Mouse (Mus musculus) bone marrow macrophage, adult 2 months (primary cell): ENCODE data around the gene D230025D16Rik. TPM values are rescaled to one million over a fixed set of nuclear protein-coding genes. Genes with fewer than 3 reads are reported as not detected.

Source experiments
- H3K27ac ChIP-seq: 2 replicates; pipeline ENCODE4 v1.5.1; 2012; ENCODE audit warnings: low read depth, low read length; ENCODE audit not compliant: insufficient read depth
- H3K4me1 ChIP-seq: 2 replicates; pipeline ENCODE4 v1.6.1; 2012; ENCODE audit warnings: low read length; ENCODE audit not compliant: control insufficient read depth, insufficient read depth
- H3K4me3 ChIP-seq: 2 replicates; pipeline ENCODE4 v1.5.1; 2012; ENCODE audit warnings: mild to moderate bottlenecking, low read length, moderate library complexity; ENCODE audit not compliant: insufficient read depth
- CTCF ChIP-seq: IDR thresholded peaks from 2 replicates; pipeline ENCODE4 v1.5.1; 2012; ENCODE audit warnings: low read depth, mild to moderate bottlenecking, low read length, moderate library complexity
- POLR2A ChIP-seq: IDR thresholded peaks from 2 replicates; pipeline ENCODE4 v1.6.1; 2012; ENCODE audit warnings: mild to moderate bottlenecking, low read depth, low read length, borderline replicate concordance
- polyA plus RNA-seq: library from polyadenylated mRNA; stranded (reverse); fragments of >200 nt; gene quantifications from 2 replicates; pipeline ENCODE4 v1.2.4, GENCODE M21; 2012; ENCODE audit not compliant: missing spikeins, insufficient read depth, insufficient read length

Gene D230025D16Rik
- polyA plus RNA-seq, 1 experiment = 27.8 TPM

DNA sequence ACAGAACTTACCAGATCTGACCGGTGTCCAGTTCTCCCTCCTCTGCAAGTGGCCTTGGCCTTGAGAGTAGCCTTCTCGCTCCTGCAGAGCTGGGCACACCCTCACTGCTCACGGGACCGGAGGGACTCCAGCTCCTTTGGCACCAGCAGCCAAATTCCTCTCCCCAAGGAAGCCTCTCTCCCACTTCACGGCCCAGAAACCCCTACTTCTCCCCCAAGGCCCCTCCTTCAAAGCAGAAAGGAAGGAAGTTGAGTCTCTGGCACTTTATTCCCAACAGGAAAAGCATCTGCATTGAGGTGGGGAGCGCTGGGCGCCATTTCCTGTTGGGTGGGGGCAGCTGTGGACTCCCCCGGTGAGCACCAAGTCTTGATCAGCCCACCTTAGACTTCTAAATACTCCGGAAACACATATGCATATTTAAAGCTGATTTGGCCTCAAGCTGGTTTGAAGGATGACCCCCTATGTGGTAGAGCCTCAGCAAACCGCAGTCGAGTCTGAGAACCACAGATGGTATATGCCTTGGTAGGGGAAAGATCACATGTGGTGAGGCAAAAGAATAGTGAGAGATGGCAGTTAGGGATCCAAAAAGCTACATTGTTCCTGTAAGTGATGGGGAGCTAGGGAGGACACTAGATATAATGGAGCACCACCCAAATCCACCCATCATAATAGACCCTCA is 71.1 kb downstream of the D230025D16Rik start, which contains the start of gene Exoc3l:
Gene Exoc3l, minus strand, starts transcription at position 207 of the 679 bp plus-strand sequence.
- no peak within 1 kb of the TSS for H3K27ac ChIP-seq
- TF ChIP-seq CTCF = no peak
- TF ChIP-seq POLR2A = no peak
- no peak within 1 kb of the TSS for H3K4me3 ChIP-seq
- peaks cover 18% of the 10 kb centered on the region for H3K4me1 ChIP-seq

- Histone ChIP-seq H3K4me1 (peaks cover 32% of the 10 kb centered on the region), H3K4me3 (peak within 1 kb of the TSS; percentile 92), H3K27ac (peak within 1 kb of the TSS; percentile 44)
- TF ChIP-seq CTCF = no peak
- no peak for TF ChIP-seq POLR2A
Observed at GRCm38 (mm10) chr8:105297511-105298192, 72.7 kb downstream of the D230025D16Rik start, which contains the start of gene E2f4. Gene E2f4 (plus strand): TSS chr8:105297663.

DNA sequence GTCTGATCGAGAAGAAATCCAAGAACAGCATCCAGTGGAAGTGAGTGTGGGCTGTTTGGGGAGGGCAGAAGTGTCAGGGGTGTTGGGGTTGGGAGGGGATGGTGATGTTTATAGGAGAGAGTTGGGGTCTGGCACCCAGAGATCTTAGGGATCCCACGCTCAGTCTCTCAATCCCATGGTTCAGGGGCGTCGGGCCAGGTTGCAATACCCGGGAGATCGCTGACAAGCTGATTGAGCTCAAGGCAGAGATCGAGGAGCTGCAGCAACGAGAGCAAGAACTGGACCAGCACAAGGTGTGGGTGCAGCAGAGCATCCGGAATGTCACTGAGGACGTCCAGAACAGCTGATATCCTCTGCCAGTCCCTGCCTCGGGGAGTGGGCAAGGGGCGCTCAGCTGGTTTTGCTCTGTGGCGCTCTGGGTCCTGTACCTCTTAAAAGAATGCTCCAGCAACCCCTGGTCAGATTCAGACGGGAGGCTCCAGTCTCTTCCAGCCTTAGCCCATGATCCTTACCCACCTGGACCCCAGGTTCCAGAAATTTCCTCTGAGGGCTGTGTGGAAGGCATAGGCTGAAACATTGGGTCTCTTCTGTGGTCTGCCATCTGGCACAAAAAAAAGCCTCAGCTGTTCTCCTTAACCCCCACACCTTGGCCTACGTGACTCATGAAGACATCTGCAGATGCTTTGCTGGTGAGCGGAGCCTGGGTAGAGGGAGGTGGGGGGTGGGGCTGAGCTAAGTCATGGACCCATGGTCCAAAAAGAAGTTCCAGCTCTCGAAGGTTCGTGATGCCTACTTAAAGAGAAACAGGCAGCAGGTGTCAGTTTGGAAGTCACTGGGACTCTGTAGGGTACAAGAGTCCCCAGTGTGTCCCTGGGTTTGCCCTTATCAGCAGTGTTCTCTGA is 73.7 kb downstream of the D230025D16Rik start:
- H3K4me3 ChIP-seq = peak overlapping the region; percentile 92
- TF ChIP-seq POLR2A = no peak
- no peak for TF ChIP-seq CTCF
- H3K4me1 ChIP-seq = peaks cover 39% of the 10 kb centered on the region
- no peak overlapping the region for H3K27ac ChIP-seq

DNA sequence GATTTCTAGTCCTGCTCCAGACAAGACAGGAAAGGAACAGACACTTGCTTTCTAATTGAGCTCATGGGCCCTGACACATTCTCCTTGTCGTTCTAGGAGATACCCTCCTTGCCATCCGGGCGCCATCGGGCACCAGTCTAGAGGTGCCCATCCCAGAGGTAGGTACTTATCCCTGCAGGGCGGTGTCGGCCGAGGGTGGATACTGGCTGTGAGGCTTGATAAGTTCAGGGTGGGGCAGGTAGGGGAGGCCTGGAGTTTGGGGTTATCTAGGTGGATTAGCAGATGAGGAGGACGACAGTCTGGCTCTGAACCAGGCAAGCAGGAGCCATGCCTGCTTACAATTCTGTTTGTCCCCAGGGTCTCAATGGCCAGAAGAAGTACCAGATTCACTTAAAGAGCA is 75.0 kb downstream of the D230025D16Rik start:
- H3K27ac ChIP-seq = no peak overlapping the region
- peaks cover 51% of the 10 kb centered on the region for H3K4me1 ChIP-seq
- H3K4me3 ChIP-seq = no peak overlapping the region
- TF ChIP-seq CTCF = no peak
- TF ChIP-seq POLR2A = no peak

Other genes with a start within 250 kb of the D230025D16Rik start
- not detected in 2 replicates for gene Ces2h, start 224.3 kb upstream of the D230025D16Rik start, polyA plus RNA-seq
- not detected in 2 replicates for gene Ces3a, start 176.5 kb upstream of the D230025D16Rik start, polyA plus RNA-seq
- gene Ces3b, start 141.4 kb upstream of the D230025D16Rik start, polyA plus RNA-seq = not detected in 2 replicates
- gene Ces4a, start 93.3 kb upstream of the D230025D16Rik start, polyA plus RNA-seq = not detected in 2 replicates
- 124 and 130 TPM in 2 replicates for gene Cbfb, start 54.5 kb upstream of the D230025D16Rik start, polyA plus RNA-seq
- 1.1 and 1.6 TPM in 2 replicates for gene B3gnt9, start 30.0 kb downstream of the D230025D16Rik start, polyA plus RNA-seq
- 23.6 and 26.2 TPM in 2 replicates for gene Tradd, start 39.5 kb downstream of the D230025D16Rik start, polyA plus RNA-seq
- gene Fbxl8, start 39.5 kb downstream of the D230025D16Rik start, polyA plus RNA-seq = 6.5 and 6.8 TPM in 2 replicates
- gene Hsf4, start 44.7 kb downstream of the D230025D16Rik start, polyA plus RNA-seq = 4.7 and 5.0 TPM in 2 replicates
- 0.23 TPM in 1 of 2 replicates, not detected in the other for gene Nol3, start 51.0 kb downstream of the D230025D16Rik start, polyA plus RNA-seq
- 0.67 and 1.3 TPM in 2 replicates for gene 4931428F04Rik, start 64.7 kb downstream of the D230025D16Rik start, polyA plus RNA-seq
- gene Exoc3l, start 71.0 kb downstream of the D230025D16Rik start, polyA plus RNA-seq = 0.95 and 1.1 TPM in 2 replicates
- 40.6 and 47.6 TPM in 2 replicates for gene E2f4, start 72.5 kb downstream of the D230025D16Rik start, polyA plus RNA-seq
- gene Elmo3, start 80.5 kb downstream of the D230025D16Rik start, polyA plus RNA-seq = 1.5 and 2.6 TPM in 2 replicates
- gene Lrrc29, start 101.1 kb downstream of the D230025D16Rik start, polyA plus RNA-seq = 3.1 and 3.2 TPM in 2 replicates
- 51.2 and 56.6 TPM in 2 replicates for gene Tmem208, start 101.2 kb downstream of the D230025D16Rik start, polyA plus RNA-seq
- 16.5 and 18.0 TPM in 2 replicates for gene Fhod1, start 122.8 kb downstream of the D230025D16Rik start, polyA plus RNA-seq
- 4.9 and 5.0 TPM in 2 replicates for gene Slc9a5, start 123.7 kb downstream of the D230025D16Rik start, polyA plus RNA-seq
- gene Plekhg4, start 148.1 kb downstream of the D230025D16Rik start, polyA plus RNA-seq = 0.24 TPM in 1 of 2 replicates, not detected in the other
- not detected in 2 replicates for gene Kctd19, start 188.4 kb downstream of the D230025D16Rik start, polyA plus RNA-seq
- not detected in 2 replicates for gene Lrrc36, start 188.4 kb downstream of the D230025D16Rik start, polyA plus RNA-seq
- 1.2 and 1.6 TPM in 2 replicates for gene Tppp3, start 246.4 kb downstream of the D230025D16Rik start, polyA plus RNA-seq